Mouse (Mus musculus) midbrain, embryonic 13.5 days (tissue): Measurements from ENCODE around the gene Parp16. TPM values are rescaled to one million over a fixed set of nuclear protein-coding genes. Genes with fewer than 3 reads are reported as not detected.
"Not testable (repeated sequence)": the region's sequence is repeated elsewhere in the genome, so short reads cannot be mapped to it uniquely, and the experiment has no call there.

Experiments
- ATAC-seq: fragments of 200-750 bp; cut with Nextera tagmentation; 2 replicates; pipeline ENCODE4 v1.8.0; 2017; ENCODE audit warnings: mild to moderate bottlenecking, moderate TSS enrichment, moderate library complexity
- H3K27ac ChIP-seq: fragments of 300-500 bp; sonication (generic); 2 replicates; pipeline ENCODE4 v1.5.1; 2015; ENCODE audit warnings: inconsistent platforms, mild to moderate bottlenecking, moderate library complexity
- H3K27me3 ChIP-seq: fragments of 300-500 bp; sonication (generic); 2 replicates; pipeline ENCODE4 v1.6.1; 2015; ENCODE audit warnings: mild to moderate bottlenecking, inconsistent platforms
- H3K36me3 ChIP-seq: fragments of 300-500 bp; sonication (generic); 2 replicates; pipeline ENCODE4 v1.6.1; 2015; ENCODE audit warnings: mild to moderate bottlenecking, inconsistent platforms
- H3K4me1 ChIP-seq: fragments of 300-500 bp; sonication (generic); replicated peaks from 2 replicates; pipeline ENCODE4 v1.6.1; 2015; ENCODE audit warnings: inconsistent platforms
- H3K4me2 ChIP-seq: fragments of 300-500 bp; sonication (generic); replicated peaks from 2 replicates; pipeline ENCODE4 v1.6.1; 2015; ENCODE audit warnings: moderate library complexity, mild to moderate bottlenecking, inconsistent platforms
- H3K4me3 ChIP-seq: fragments of 300-500 bp; sonication (generic); replicated peaks from 2 replicates; pipeline ENCODE4 v1.5.1; 2015; ENCODE audit warnings: mild to moderate bottlenecking, inconsistent platforms
- H3K9ac ChIP-seq: fragments of 300-500 bp; sonication (generic); replicated peaks from 2 replicates; pipeline ENCODE4 v1.6.1; 2015; ENCODE audit warnings: mild to moderate bottlenecking, inconsistent platforms
- H3K9me3 ChIP-seq: fragments of 300-500 bp; sonication (generic); 2 replicates; pipeline ENCODE4 v1.6.1; 2016; ENCODE audit warnings: mild to moderate bottlenecking, inconsistent platforms
- WGBS: fragments of 180-500 bp; shearing (Covaris S2); methylation state at CpG from one replicate; pipeline ENCODE4 v1.1.7; 2015; 5-methylcytosine and 5-hydroxymethylcytosine counted together
- polyA plus RNA-seq: library from polyadenylated mRNA; unstranded; fragments of >200 nt; fragmentation: Nextera tagmentation; extraction: Ambion mirVana; gene quantifications from 2 replicates; pipeline ENCODE4 v1.2.1, GENCODE M21; 2015

The Parp16 gene
- polyA plus RNA-seq, 1 experiment from 2014 or later = 5.6 TPM

- peak overlapping the region; percentile 87 for H3K27ac ChIP-seq
- 0 out of 2 replicates have a peak, but pooled peaks cover 2% of the 10 kb centered on the region for H3K4me1 ChIP-seq
- peak overlapping the region; percentile 42 for H3K4me3 ChIP-seq
- H3K4me2 ChIP-seq = peak overlapping the region; percentile 57
- H3K9ac ChIP-seq = peak overlapping the region; percentile 70
- H3K27me3 ChIP-seq = no peaks in the 10 kb centered on the region
- peak; percentile 89 for ATAC-seq
- no peaks in the 10 kb centered on the region for H3K9me3 ChIP-seq
- no peaks in the 10 kb centered on the region for H3K36me3 ChIP-seq
- WGBS = under 1% methylated on average over 18 of the region's 18 CpGs
These were observed 6.4 kb downstream of the Parp16 start for GRCm38 (mm10) chr9:65201381-65202164.

- H3K36me3 ChIP-seq = no peaks in the 10 kb centered on the region
- H3K4me3 ChIP-seq = peak overlapping the region; percentile 42
- no peaks in the 10 kb centered on the region for H3K9me3 ChIP-seq
- no peaks in the 10 kb centered on the region for H3K27me3 ChIP-seq
- 28% methylated on average over 11 of the region's 11 CpGs for WGBS
- peak overlapping the region; percentile 70 for H3K9ac ChIP-seq
- H3K4me1 ChIP-seq = no peaks in the 10 kb centered on the region
- peak overlapping the region; percentile 87 for H3K27ac ChIP-seq
- H3K4me2 ChIP-seq = peak overlapping the region; percentile 57
- peak; percentile 53 for ATAC-seq
These were observed 7.1 kb downstream of the Parp16 start for GRCm38 (mm10) chr9:65202165-65202754.

GRCm38 (mm10) chr9:65205049-65205815, 10.1 kb downstream of the Parp16 start:
- Histone ChIP-seq H3K4me2 (no peak overlapping the region), H3K27ac (no peak overlapping the region), H3K9ac (no peak overlapping the region), H3K36me3 (no peaks in the 10 kb centered on the region), H3K9me3 (no peaks in the 10 kb centered on the region), H3K4me1 (no peaks in the 10 kb centered on the region), H3K4me3 (no peak overlapping the region), H3K27me3 (no peaks in the 10 kb centered on the region)
- WGBS = 77% methylated on average over 11 of the region's 11 CpGs
- ATAC-seq = no peak

GRCm38 (mm10) chr9:65207041-65207815, 12.1 kb downstream of the Parp16 start:
- H3K9ac ChIP-seq, H3K27me3 ChIP-seq, H3K4me3 ChIP-seq, H3K36me3 ChIP-seq, H3K4me1 ChIP-seq, ATAC-seq, H3K9me3 ChIP-seq, H3K4me2 ChIP-seq, H3K27ac ChIP-seq: not testable (repeated sequence)
- WGBS = 94% methylated on average over 9 of the region's 9 CpGs

GRCm38 (mm10) chr9:65208293-65209179, 13.4 kb downstream of the Parp16 start:
- no peaks in the 10 kb centered on the region for H3K36me3 ChIP-seq
- no peaks in the 10 kb centered on the region for H3K9me3 ChIP-seq
- no peaks in the 10 kb centered on the region for H3K4me1 ChIP-seq
- no peak overlapping the region for H3K27ac ChIP-seq
- ATAC-seq = no peak
- 93% methylated on average over 32 of the region's 32 CpGs for WGBS
- no peak overlapping the region for H3K4me3 ChIP-seq
- H3K27me3 ChIP-seq = no peaks in the 10 kb centered on the region
- no peak overlapping the region for H3K9ac ChIP-seq
- H3K4me2 ChIP-seq = no peak overlapping the region

GRCm38 (mm10) chr9:65211598-65211997, 16.4 kb downstream of the Parp16 start:
- ATAC-seq = no peak
- WGBS = 50% methylated on average over 1 of the region's 1 CpGs
- Histone ChIP-seq H3K9me3 (no peaks in the 10 kb centered on the region), H3K4me3 (no peak overlapping the region), H3K4me1 (peaks cover 11% of the 10 kb centered on the region), H3K36me3 (no peaks in the 10 kb centered on the region), H3K27me3 (no peaks in the 10 kb centered on the region), H3K27ac (no peak overlapping the region), H3K4me2 (no peak overlapping the region), H3K9ac (0 out of 2 replicates have a peak overlapping the region, but pooled peaks have one; percentile 2)

GRCm38 (mm10) chr9:65214425-65214777, 19.2 kb downstream of the Parp16 start:
- WGBS = 18% methylated on average over 10 of the region's 10 CpGs
- Histone ChIP-seq H3K4me2 (peak overlapping the region; percentile 92), H3K36me3 (no peaks in the 10 kb centered on the region), H3K9ac (no peak overlapping the region), H3K27me3 (no peaks in the 10 kb centered on the region), H3K4me1 (peaks cover 11% of the 10 kb centered on the region), H3K9me3 (no peaks in the 10 kb centered on the region), H3K4me3 (peak overlapping the region; percentile 61), H3K27ac (no peak overlapping the region)
- ATAC-seq = no peak

- H3K4me3 ChIP-seq = peak overlapping the region; percentile 61
- H3K27me3 ChIP-seq = no peaks in the 10 kb centered on the region
- H3K9me3 ChIP-seq = no peaks in the 10 kb centered on the region
- peaks cover 11% of the 10 kb centered on the region for H3K4me1 ChIP-seq
- peak overlapping the region; percentile 89 for H3K9ac ChIP-seq
- no peaks in the 10 kb centered on the region for H3K36me3 ChIP-seq
- H3K4me2 ChIP-seq = peak overlapping the region; percentile 92
- peak overlapping the region; percentile 85 for H3K27ac ChIP-seq
- WGBS = under 1% methylated on average over 59 of the region's 59 CpGs
- ATAC-seq = peak; percentile 97
These were observed 19.8 kb downstream of the Parp16 start for GRCm38 (mm10) chr9:65214778-65215493.

GRCm38 (mm10) chr9:65215494-65216126, 20.5 kb downstream of the Parp16 start:
- H3K4me1 ChIP-seq = peaks cover 11% of the 10 kb centered on the region
- H3K9me3 ChIP-seq = no peaks in the 10 kb centered on the region
- H3K9ac ChIP-seq = peak overlapping the region; percentile 89
- peak overlapping the region; percentile 92 for H3K4me2 ChIP-seq
- no peaks in the 10 kb centered on the region for H3K27me3 ChIP-seq
- peak overlapping the region; percentile 61 for H3K4me3 ChIP-seq
- WGBS = 12% methylated on average over 30 of the region's 31 CpGs
- peak; percentile 22; the same call in 1 of the 2 replicates for ATAC-seq
- peak overlapping the region; percentile 85 for H3K27ac ChIP-seq
- no peaks in the 10 kb centered on the region for H3K36me3 ChIP-seq

GRCm38 (mm10) chr9:65216972-65217371, 21.8 kb downstream of the Parp16 start:
- no peaks in the 10 kb centered on the region for H3K36me3 ChIP-seq
- H3K4me3 ChIP-seq = no peak overlapping the region
- 81% methylated on average over 8 of the region's 8 CpGs for WGBS
- ATAC-seq = no peak
- no peaks in the 10 kb centered on the region for H3K9me3 ChIP-seq
- no peaks in the 10 kb centered on the region for H3K27me3 ChIP-seq
- H3K27ac ChIP-seq = no peak overlapping the region
- no peak overlapping the region for H3K9ac ChIP-seq
- H3K4me1 ChIP-seq = peaks cover 11% of the 10 kb centered on the region
- no peak overlapping the region for H3K4me2 ChIP-seq
